Mouse (Mus musculus): ENCODE results near the gene Osbpl9. TPM values are rescaled to one million over a fixed set of nuclear protein-coding genes. Genes with fewer than 3 reads are reported as not detected.

Osbpl9 gene
- polyA plus RNA-seq, 1 experiment from 2014 or later, result 78.6 TPM

- H3K27me3 ChIP-seq (ENCODE audit: insufficient read depth, low read length), result no peaks in the 10 kb centered on the region
- H3K4me2 ChIP-seq (ENCODE audit: low read length), result peak overlapping the region; percentile 38
- peak; percentile 82 for TF ChIP-seq CTCF (IDR thresholded peaks at IDR 0.05; ENCODE audit: low read depth)
- H3K36me3 ChIP-seq (ENCODE audit: insufficient read depth, low read length), result no peaks in the 10 kb centered on the region
- no peak overlapping the region for H3K4me3 ChIP-seq (replicated peaks; ENCODE audit: low read depth, low read length)
- H3K9ac ChIP-seq (ENCODE audit: low read depth, low read length), result no peak overlapping the region
- 42% methylated on average over 11 of the region's 11 CpGs for whole genome bisulfite sequencing
- no peaks in the 10 kb centered on the region for H3K4me1 ChIP-seq (replicated peaks; ENCODE audit: insufficient read depth, low read length)
- peak overlapping the region; percentile 81 for H3K27ac ChIP-seq
- DNase-seq (ENCODE audit: low spot score) (peak; percentile 90), ATAC-seq (replicated peaks; ENCODE audit: low FRiP score, low read depth) (peak; percentile 84)
- H3K9me3 ChIP-seq (replicated peaks; ENCODE audit: low read length), result no peaks in the 10 kb centered on the region
Measured at GRCm38 (mm10) chr4:109147278-109148038, 54.6 kb downstream of the Osbpl9 start.

- H3K4me2 ChIP-seq (ENCODE audit: low read length), result no peak overlapping the region
- no peaks in the 10 kb centered on the region for H3K27me3 ChIP-seq (ENCODE audit: insufficient read depth, low read length)
- H3K9ac ChIP-seq (ENCODE audit: low read depth, low read length), result no peak overlapping the region
- ATAC-seq (replicated peaks; ENCODE audit: low FRiP score, low read depth), result no peak
- TF ChIP-seq CTCF (IDR thresholded peaks at IDR 0.05; ENCODE audit: low read depth), result no peak
- no peaks in the 10 kb centered on the region for H3K9me3 ChIP-seq (replicated peaks; ENCODE audit: low read length)
- H3K36me3 ChIP-seq (ENCODE audit: insufficient read depth, low read length), result no peaks in the 10 kb centered on the region
- H3K4me3 ChIP-seq (replicated peaks; ENCODE audit: low read depth, low read length), result no peak overlapping the region
- 0 out of 2 replicates have a peak, but pooled peaks cover 4% of the 10 kb centered on the region for H3K4me1 ChIP-seq (replicated peaks; ENCODE audit: insufficient read depth, low read length)
- DNase-seq (ENCODE audit: low spot score), result no peak
- no peak overlapping the region for H3K27ac ChIP-seq
- 66% methylated on average over 1 of the region's 1 CpGs for WGBS
Measured at GRCm38 (mm10) chr4:109143091-109143490, 59.0 kb downstream of the Osbpl9 start.

- no peaks in the 10 kb centered on the region for H3K36me3 ChIP-seq (ENCODE audit: insufficient read depth, low read length)
- no peak overlapping the region for H3K27ac ChIP-seq
- H3K4me2 ChIP-seq (ENCODE audit: low read length), result no peak overlapping the region
- no peaks in the 10 kb centered on the region for H3K9me3 ChIP-seq (replicated peaks; ENCODE audit: low read length)
- no peaks in the 10 kb centered on the region for H3K27me3 ChIP-seq (ENCODE audit: insufficient read depth, low read length)
- 0 out of 2 replicates have a peak, but pooled peaks cover 4% of the 10 kb centered on the region for H3K4me1 ChIP-seq (replicated peaks; ENCODE audit: insufficient read depth, low read length)
- TF ChIP-seq CTCF (IDR thresholded peaks at IDR 0.05; ENCODE audit: low read depth), result no peak
- DNase-seq (ENCODE audit: low spot score) (no peak), ATAC-seq (replicated peaks; ENCODE audit: low FRiP score, low read depth) (no peak)
- no peak overlapping the region for H3K4me3 ChIP-seq (replicated peaks; ENCODE audit: low read depth, low read length)
- H3K9ac ChIP-seq (ENCODE audit: low read depth, low read length), result no peak overlapping the region
- 33% methylated on average over 4 of the region's 4 CpGs for WGBS
Measured at GRCm38 (mm10) chr4:109138551-109138950, 63.5 kb downstream of the Osbpl9 start.

- ATAC-seq (replicated peaks; ENCODE audit: low FRiP score, low read depth), result no peak
- H3K27me3 ChIP-seq (ENCODE audit: insufficient read depth, low read length), result no peaks in the 10 kb centered on the region
- H3K9me3 ChIP-seq (replicated peaks; ENCODE audit: low read length), result no peaks in the 10 kb centered on the region
- no peak for DNase-seq (ENCODE audit: low spot score)
- H3K4me3 ChIP-seq (replicated peaks; ENCODE audit: low read depth, low read length), result no peak overlapping the region
- 0 out of 2 replicates have a peak, but pooled peaks cover 4% of the 10 kb centered on the region for H3K4me1 ChIP-seq (replicated peaks; ENCODE audit: insufficient read depth, low read length)
- no peak overlapping the region for H3K4me2 ChIP-seq (ENCODE audit: low read length)
- no peak overlapping the region for H3K9ac ChIP-seq (ENCODE audit: low read depth, low read length)
- no peak overlapping the region for H3K27ac ChIP-seq
- TF ChIP-seq CTCF (IDR thresholded peaks at IDR 0.05; ENCODE audit: low read depth), result no peak
- WGBS, result 83% methylated on average over 7 of the region's 7 CpGs
- no peaks in the 10 kb centered on the region for H3K36me3 ChIP-seq (ENCODE audit: insufficient read depth, low read length)
Measured at GRCm38 (mm10) chr4:109136475-109137125, 65.5 kb downstream of the Osbpl9 start.

GRCm38 (mm10) chr4:109134955-109135354 lies 67.1 kb downstream of the Osbpl9 start:
- H3K4me3 ChIP-seq (replicated peaks; ENCODE audit: low read depth, low read length), result no peak overlapping the region
- ATAC-seq (replicated peaks; ENCODE audit: low FRiP score, low read depth) (no peak), DNase-seq (ENCODE audit: low spot score) (no peak)
- 0 out of 2 replicates have a peak, but pooled peaks cover 4% of the 10 kb centered on the region for H3K4me1 ChIP-seq (replicated peaks; ENCODE audit: insufficient read depth, low read length)
- WGBS, result 76% methylated on average over 3 of the region's 3 CpGs
- no peaks in the 10 kb centered on the region for H3K27me3 ChIP-seq (ENCODE audit: insufficient read depth, low read length)
- H3K27ac ChIP-seq, result no peak overlapping the region
- no peaks in the 10 kb centered on the region for H3K36me3 ChIP-seq (ENCODE audit: insufficient read depth, low read length)
- H3K4me2 ChIP-seq (ENCODE audit: low read length), result no peak overlapping the region
- TF ChIP-seq CTCF (IDR thresholded peaks at IDR 0.05; ENCODE audit: low read depth), result no peak
- no peaks in the 10 kb centered on the region for H3K9me3 ChIP-seq (replicated peaks; ENCODE audit: low read length)
- no peak overlapping the region for H3K9ac ChIP-seq (ENCODE audit: low read depth, low read length)

GRCm38 (mm10) chr4:109131256-109131872 lies 70.7 kb downstream of the Osbpl9 start:
- Histone ChIP-seq H3K9me3 (replicated peaks; ENCODE audit: low read length) (no peaks in the 10 kb centered on the region), H3K4me3 (replicated peaks; ENCODE audit: low read depth, low read length) (no peak overlapping the region), H3K27me3 (ENCODE audit: insufficient read depth, low read length) (no peaks in the 10 kb centered on the region), H3K4me2 (ENCODE audit: low read length) (no peak overlapping the region), H3K4me1 (replicated peaks; ENCODE audit: insufficient read depth, low read length) (no peaks in the 10 kb centered on the region), H3K9ac (ENCODE audit: low read depth, low read length) (no peak overlapping the region), H3K36me3 (ENCODE audit: insufficient read depth, low read length) (no peaks in the 10 kb centered on the region), H3K27ac (no peak overlapping the region)
- WGBS, result 91% methylated on average over 10 of the region's 10 CpGs
- ATAC-seq (replicated peaks; ENCODE audit: low FRiP score, low read depth) (no peak), DNase-seq (ENCODE audit: low spot score) (no peak)
- TF ChIP-seq CTCF (IDR thresholded peaks at IDR 0.05; ENCODE audit: low read depth), result no peak
